Mouse (Mus musculus): ENCODE measurements around the gene Gnb2. TPM values are rescaled to one million over a fixed set of nuclear protein-coding genes. Genes with fewer than 3 reads are reported as not detected.

Gene Gnb2
- total RNA-seq, 2 experiments from 2014 or later = 648 to 692 TPM

- no peak for DNase-seq (ENCODE audit: extremely low spot score in 1 of 2, low spot score in 1 of 2)
These were observed 9.7 kb downstream of the Gnb2 start for GRCm38 (mm10) chr5:137523396-137524250.

- DNase-seq (ENCODE audit: extremely low spot score in 1 of 2, low spot score in 1 of 2) = no peak
These were observed 10.6 kb downstream of the Gnb2 start for GRCm38 (mm10) chr5:137522711-137523110.

- DNase-seq (ENCODE audit: extremely low spot score in 1 of 2, low spot score in 1 of 2) = no peak
These were observed 11.4 kb downstream of the Gnb2 start for GRCm38 (mm10) chr5:137521861-137522260.

DNA sequence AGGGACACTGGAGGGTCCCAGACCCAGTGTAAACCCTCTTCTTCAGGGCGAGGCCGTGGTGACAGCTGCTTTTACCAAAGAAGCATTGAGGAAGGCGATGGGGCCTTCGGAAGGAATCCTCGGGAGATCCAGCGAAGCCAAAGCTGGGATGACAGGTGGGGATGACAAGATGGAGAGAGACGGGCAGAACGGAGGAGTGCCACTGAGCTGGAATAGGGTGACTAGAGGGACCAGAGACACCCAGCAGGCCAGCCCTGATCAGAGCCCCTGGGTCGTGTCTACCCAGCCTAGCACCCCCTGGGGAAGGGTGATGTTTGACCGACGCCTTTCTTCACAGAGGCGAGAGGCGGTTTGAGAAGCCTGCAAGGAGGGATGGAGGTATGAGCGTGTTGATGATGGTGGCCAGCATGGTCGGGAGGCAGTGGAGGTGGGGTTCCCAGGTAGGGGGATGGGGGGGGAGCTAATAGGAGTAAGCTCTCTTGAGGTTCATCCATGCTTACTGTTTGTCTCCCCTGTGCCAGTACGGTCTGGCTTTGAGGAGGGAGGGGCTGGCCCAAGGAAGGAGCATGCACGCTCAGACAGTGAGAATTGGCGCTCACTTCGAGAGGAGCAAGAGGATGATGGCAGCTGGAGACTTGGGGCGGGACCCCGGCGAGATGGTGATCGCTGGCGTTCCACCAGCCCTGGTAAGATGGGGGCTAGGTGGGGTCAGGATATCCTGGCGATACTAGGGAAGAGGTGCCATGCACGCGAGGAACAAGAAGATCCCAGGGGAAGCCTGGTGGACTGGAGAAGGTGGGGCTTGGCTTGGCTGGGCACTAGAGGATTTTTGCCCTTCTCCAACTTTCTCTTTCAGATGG is 13.4 kb downstream of the Gnb2 start:
- no peak for DNase-seq (ENCODE audit: extremely low spot score in 1 of 2, low spot score in 1 of 2)

GRCm38 (mm10) chr5:137518436-137518835 is 14.9 kb downstream of the Gnb2 start, which contains the start of gene Gigyf1:
Gene Gigyf1 (plus strand): TSS chr5:137518548.
- peak in 1 of 2 experiments; percentile 37 for DNase-seq (ENCODE audit: extremely low spot score in 1 of 2, low spot score in 1 of 2)

DNA sequence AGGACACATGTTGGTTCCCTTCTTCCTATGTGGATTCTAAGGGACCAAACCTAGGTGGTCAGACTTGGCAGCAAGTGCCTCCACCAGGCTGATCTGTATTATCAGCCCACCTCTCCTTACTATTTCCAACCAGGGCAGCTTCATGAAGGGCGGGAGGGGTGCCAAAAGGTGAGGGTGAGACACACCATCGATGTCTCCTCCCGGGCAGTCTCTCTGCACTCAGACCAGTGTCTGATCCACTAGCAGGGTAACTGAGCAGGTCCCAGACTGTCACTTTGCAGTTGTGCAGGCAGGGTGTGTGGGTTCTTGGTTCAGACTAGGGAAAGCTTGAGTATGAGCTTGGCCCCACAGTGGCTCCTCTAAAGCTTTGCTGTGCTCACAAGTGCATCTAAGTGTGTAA is 18.5 kb downstream of the Gnb2 start:
- no peak for DNase-seq (ENCODE audit: extremely low spot score in 1 of 2, low spot score in 1 of 2)

GRCm38 (mm10) chr5:137513951-137514721 is 19.2 kb downstream of the Gnb2 start:
- DNase-seq (ENCODE audit: extremely low spot score in 1 of 2, low spot score in 1 of 2) = no peak

- DNase-seq (ENCODE audit: extremely low spot score in 1 of 2, low spot score in 1 of 2) = peak in 1 of 2 experiments; percentile 34
These were observed 20.2 kb downstream of the Gnb2 start for GRCm38 (mm10) chr5:137512847-137513794.

DNA sequence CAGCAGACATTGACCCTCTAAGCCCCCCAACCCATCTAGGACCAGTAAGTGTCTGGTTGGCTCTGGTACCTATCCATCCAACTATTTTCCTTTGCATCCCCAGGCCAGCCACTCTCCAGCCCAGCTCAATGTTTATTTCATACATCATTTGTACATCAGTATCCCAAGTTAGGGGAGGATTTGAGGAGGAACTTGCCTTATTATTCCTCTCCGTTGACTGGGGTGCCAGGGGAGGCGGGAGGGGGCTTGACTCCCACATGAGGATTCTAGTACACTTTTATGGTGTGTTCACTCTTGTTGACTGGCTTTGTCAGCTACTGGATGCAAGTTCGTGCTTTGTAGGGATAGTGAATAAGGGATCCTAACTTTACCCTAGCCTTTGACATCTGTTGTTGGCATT is 21.6 kb downstream of the Gnb2 start:
- no peak for DNase-seq (ENCODE audit: extremely low spot score in 1 of 2, low spot score in 1 of 2)

GRCm38 (mm10) chr5:137510573-137511390 is 22.5 kb downstream of the Gnb2 start:
- peak in 1 of 2 experiments; percentile 12 for DNase-seq (ENCODE audit: extremely low spot score in 1 of 2, low spot score in 1 of 2)

GRCm38 (mm10) chr5:137510014-137510501 is 23.3 kb downstream of the Gnb2 start:
- DNase-seq (ENCODE audit: extremely low spot score in 1 of 2, low spot score in 1 of 2) = peak; percentile 60 to 82

DNA sequence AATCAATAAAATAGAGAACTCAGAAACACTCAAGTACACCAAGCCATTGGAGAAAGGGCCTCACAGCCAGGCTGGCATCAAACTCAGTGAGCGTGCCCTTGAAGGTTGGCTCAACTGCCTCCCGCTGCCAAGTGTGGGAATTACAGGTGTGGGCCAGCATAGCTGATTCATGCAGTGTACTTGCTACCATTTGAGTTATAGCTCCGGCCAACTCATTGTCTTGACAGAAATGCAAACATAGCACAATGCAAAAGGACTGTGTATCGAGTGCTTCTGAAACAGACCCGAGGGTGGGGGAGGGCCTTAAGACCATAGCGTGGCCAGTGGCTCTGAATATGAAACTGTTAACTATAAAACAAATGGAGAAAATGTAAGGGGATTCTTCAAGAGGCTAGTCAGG is 29.3 kb downstream of the Gnb2 start:
- no peak for DNase-seq (ENCODE audit: extremely low spot score in 1 of 2, low spot score in 1 of 2)

GRCm38 (mm10) chr5:137502667-137503110 is 30.6 kb downstream of the Gnb2 start:
- DNase-seq (ENCODE audit: extremely low spot score in 1 of 2, low spot score in 1 of 2) = peak in 1 of 2 experiments; percentile 72

GRCm38 (mm10) chr5:137501709-137502666 is 31.3 kb downstream of the Gnb2 start, which contains the start of gene Pop7:
Gene Pop7 (minus strand): TSS chr5:137502518.
- peak; percentile 98 to 100 for DNase-seq (ENCODE audit: extremely low spot score in 1 of 2, low spot score in 1 of 2)

- no peak for DNase-seq (ENCODE audit: extremely low spot score in 1 of 2, low spot score in 1 of 2)
These were observed 33.1 kb downstream of the Gnb2 start for GRCm38 (mm10) chr5:137500186-137500585.

DNA sequence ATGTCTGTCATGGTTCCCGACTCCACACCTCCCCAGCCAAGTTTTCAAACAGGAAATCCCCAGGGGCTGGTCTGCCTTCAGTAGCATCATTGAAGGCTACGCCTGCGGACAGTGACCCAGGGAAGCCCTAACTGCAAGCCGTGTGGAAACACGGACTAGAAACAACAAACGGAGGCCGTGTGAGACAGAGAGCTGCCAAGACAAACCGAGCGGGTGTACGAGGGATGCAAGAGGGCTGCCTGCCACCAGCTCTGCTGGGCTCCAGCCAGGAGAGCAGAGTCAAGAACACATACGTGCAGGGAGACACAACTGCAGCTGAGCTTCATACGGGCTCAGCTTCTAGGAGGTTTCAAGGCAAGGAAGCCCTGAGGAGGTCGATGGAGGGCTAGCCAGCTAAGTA is 39.5 kb downstream of the Gnb2 start:
- DNase-seq (ENCODE audit: extremely low spot score in 1 of 2, low spot score in 1 of 2) = no peak

GRCm38 (mm10) chr5:137491559-137491958 is 41.8 kb downstream of the Gnb2 start:
- DNase-seq (ENCODE audit: extremely low spot score in 1 of 2, low spot score in 1 of 2) = peak in 1 of 2 experiments; percentile 42

Data from layer of hippocampus, postnatal 25 days (tissue).